Mouse (Mus musculus): ENCODE results near the gene Knstrn. TPM values are rescaled to one million over a fixed set of nuclear protein-coding genes. Genes with fewer than 3 reads are reported as not detected.

Gene Knstrn
- total RNA-seq, 4 experiments from 2014 or later = 0.22 to 1.1 (median 0.79) TPM

DNA sequence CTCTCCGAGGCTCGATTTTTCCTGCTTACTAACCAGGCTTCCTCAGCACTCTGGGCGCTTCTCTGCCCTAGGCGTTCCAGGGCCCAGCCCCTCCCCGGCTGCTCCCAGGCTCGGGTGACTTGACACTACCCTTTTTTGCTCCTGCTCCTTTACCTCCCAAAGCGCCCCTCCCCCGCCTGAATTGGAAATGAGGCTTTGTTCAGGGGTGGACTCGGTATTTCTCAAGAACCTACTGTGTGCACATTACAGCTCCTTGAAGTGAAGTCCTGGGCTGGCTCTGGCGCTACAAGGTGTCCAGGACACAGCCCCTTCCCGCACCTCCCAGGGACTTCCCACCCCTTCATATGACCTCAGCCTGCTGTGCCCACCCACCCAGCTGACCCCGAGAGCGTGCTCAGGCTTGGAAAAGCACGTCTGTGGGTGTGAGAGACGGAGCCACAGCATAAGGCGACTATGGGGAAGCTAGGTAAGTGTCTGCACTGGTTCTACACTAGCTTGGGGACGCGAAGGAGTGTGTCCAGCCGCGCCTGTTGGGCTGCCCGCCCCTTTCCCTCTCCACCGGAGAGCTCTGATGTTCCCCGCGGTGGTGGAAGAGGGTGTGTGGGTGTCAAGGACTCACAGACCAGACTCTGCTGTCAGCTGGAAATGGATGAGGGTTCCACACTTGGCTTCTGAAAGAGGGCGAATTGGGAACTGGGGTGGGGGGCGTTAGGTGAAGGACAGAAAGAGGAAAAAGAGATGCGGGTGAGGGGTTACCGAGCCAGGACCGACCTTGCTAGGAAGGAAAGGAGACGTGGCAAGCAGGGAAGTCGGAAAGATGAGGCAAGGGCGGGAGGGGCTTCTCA is 86.4 kb downstream of the Knstrn start, which contains the start of gene Bahd1:
TSS of gene Bahd1 (plus strand) at position 397 of the 845 bp plus-strand sequence.
- no peak for DNase-seq (ENCODE audit: low spot score)

DNA sequence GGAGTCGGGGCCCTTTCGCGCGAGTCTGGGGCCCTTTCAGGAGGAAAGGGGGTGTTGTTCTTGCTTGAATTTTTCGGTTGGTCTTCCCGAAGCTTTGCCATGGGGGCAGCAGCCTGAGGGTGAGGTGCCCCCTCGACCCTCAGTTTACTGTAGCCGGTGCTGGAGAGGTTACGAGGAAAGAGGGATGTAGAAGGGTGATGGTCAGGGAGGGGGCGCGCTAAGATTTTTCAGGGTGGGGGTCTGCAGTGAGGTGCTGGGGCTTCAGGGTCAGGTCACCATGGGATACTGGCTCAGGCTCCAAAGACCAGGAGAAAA is 87.0 kb downstream of the Knstrn start:
- no peak for DNase-seq (ENCODE audit: low spot score)

DNA sequence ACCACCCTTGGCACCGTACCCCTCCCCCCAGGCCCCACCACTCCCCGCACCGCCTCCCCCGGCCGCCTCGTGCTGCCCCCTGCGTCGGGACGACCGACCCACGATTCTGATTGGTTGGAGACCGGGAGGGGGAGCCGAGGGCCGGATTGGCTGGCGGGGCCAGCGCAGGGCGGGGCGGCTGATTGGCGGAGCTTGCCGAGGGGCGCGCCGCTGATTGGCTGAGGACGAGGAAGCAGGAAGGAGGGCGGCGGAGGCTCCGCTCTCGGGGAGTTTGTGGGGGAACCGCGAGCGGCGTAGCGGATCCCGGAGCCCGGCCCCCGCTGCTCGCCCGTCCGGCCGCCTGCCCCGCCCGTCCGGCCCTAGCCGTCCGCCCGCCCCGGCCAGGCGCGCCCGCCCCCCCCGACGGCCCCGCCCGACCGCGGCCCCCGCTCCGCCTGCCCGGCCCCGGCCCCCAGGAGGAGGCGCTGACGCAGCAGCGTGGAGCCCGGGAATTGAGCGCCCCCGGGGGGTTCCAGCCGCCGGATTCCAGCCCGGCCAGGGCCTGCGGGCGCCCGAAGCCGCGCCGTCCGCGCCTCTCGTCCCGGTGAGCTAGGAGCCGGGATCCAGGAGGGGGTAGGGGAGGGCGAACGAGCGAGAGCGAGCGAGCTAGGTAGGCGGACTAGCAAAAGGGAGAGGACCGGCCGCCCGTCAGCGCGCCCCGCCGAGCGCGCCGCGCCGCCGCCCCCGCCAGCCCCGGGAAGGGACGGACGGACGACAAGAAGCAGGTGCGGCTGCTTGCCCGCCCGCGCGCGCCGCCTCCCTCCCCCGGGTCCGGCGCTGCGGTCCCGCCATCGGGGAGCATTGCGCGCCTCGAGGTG is 87.6 kb downstream of the Knstrn start:
- DNase-seq (ENCODE audit: low spot score) = peak; percentile 96

DNA sequence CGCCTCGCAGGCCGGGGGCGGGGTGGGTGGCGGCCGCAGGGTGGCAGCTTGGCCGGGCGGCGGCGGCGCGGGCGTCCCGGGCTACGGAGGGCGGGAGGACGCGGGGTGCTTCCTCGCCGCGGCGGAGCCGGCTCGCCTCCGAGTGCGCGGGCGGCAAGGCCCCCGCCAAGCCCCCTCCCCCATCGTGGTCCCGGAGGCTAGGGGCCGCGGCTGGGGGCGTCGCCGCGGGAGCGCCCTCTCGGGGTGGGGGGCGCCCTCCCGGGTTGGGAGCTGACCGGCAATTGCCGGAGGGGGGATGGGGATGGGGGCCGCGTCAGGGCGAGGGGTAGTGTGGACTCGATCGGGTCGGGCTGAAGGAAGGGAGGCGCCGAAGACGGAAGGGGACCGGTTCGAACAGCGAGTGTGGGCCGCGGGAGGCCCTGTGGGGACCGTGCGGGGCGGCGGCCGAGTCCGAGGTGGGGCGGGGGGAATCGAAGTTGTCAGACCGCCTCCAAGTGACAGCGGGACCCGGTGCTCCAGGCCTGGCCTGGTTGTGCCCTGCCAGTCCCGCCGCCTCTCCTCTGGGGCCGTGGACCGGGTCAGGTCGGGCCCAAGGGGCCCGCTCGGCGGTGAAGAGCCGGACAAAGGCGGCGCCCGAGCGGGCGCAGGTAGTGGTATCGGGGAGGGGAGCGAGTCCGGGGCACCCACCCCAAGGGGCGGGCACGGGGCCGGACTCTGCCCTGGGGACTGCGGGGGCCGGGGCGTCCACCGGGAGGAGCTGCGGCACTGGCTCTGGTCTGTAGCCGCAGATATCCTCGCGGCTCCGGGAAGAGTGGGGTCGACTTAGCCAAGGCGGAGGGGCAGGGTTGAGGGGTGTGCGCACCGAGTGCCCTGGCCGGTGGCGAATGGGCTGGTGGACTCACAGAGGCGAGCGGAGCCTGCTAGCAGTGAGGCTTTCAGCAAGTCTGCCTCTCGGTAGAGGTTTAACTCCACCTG is 88.5 kb downstream of the Knstrn start:
- DNase-seq (ENCODE audit: low spot score) = no peak

DNA sequence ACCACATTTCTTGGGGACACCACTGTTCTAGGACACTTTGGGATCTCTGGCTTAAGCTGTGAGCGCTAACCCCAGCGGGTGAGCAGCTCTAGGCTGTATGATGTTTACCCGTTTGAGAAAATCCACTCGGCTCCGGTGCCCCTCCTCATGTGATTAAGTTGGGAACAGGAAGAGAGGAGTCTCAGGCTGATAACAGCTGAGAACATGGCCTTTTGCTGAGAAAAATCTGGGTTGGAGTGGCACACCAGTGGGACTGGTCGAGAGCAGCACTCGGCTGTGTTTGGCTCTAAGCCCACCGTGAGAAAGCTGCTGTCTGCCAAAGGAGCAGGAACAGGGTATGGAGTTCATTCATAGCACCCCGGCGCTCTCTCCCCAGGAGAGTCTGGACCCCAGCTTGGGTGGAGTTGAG is 89.5 kb downstream of the Knstrn start:
- no peak for DNase-seq (ENCODE audit: low spot score)

Other genes starting within 250 kb of the Knstrn start
- under 1 TPM; 0.56 to 0.94 (median 0.60) TPM for gene Bub1b, start 215.8 kb upstream of the Knstrn start, total RNA-seq (2022)
- gene Pak6, start 150.7 kb upstream of the Knstrn start, total RNA-seq (2022) = 10 to 100 TPM in 3 of 4 experiments, 1 to 10 TPM in 1; 7.5 to 13.4 (median 11.4) TPM
- gene Ankrd63, start 110.0 kb upstream of the Knstrn start, total RNA-seq (2022) = 1 to 10 TPM; 1.0 to 3.1 (median 1.7) TPM
- gene Plcb2, start 85.6 kb upstream of the Knstrn start, total RNA-seq (2022) = 1 to 10 TPM; 2.2 to 3.3 (median 2.5) TPM
- gene Inafm2, start 68.2 kb upstream of the Knstrn start, total RNA-seq (2022) = 10 to 100 TPM; 33.0 to 45.2 (median 33.9) TPM
- 10 to 100 TPM; 24.6 to 38.6 (median 29.6) TPM for gene Ccdc9b, start 51.3 kb upstream of the Knstrn start, total RNA-seq (2022)
- not detected for gene Phgr1, start 41.2 kb upstream of the Knstrn start, total RNA-seq (2022)
- gene Disp2, start 34.3 kb upstream of the Knstrn start, total RNA-seq (2022) = under 1 TPM in 3 of 4 experiments, not detected in 1; 0.09 to 0.14 (median 0.09) TPM
- 100 to 1,000 TPM; 383 to 490 (median 481) TPM for gene Ivd, start 48.0 kb downstream of the Knstrn start, total RNA-seq (2022)
- gene Bahd1, start 86.4 kb downstream of the Knstrn start, total RNA-seq (2022) = 10 to 100 TPM; 14.0 to 21.2 (median 15.9) TPM
- 1 to 10 TPM; 5.7 to 9.2 (median 8.4) TPM for gene Chst14, start 112.5 kb downstream of the Knstrn start, total RNA-seq (2022)
- gene Ccdc32, start 215.4 kb downstream of the Knstrn start, total RNA-seq (2022) = 10 to 100 TPM in 3 of 4 experiments, 1 to 10 TPM in 1; 9.5 to 13.6 (median 11.9) TPM
- gene Rpusd2, start 220.8 kb downstream of the Knstrn start, total RNA-seq (2022) = 1 to 10 TPM; 4.2 to 4.7 (median 4.5) TPM
- gene Knl1, start 233.1 kb downstream of the Knstrn start, total RNA-seq (2022) = under 1 TPM; 0.12 to 0.92 (median 0.24) TPM

All from heart, adult 8-10 months (tissue).